Mouse (Mus musculus) megakaryocyte, embryonic 14.5 days (primary cell): ENCODE measurements around the gene Fcer1g.

Experiments used
- FLI1 ChIP-seq: IDR thresholded peaks from 2 replicates; pipeline ENCODE4 v1.6.1; 2012; ENCODE audit warnings: low read length, inconsistent platforms, mixed read lengths
- GATA1 ChIP-seq: IDR thresholded peaks from 3 replicates; pipeline ENCODE4 v1.6.1; 2012; ENCODE audit warnings: mixed read lengths, low read length, inconsistent platforms, borderline replicate concordance

GRCm38 (mm10) chr1:171216241-171216955 is 17.8 kb downstream of the Fcer1g start:
- TF ChIP-seq GATA1 (no peak), FLI1 (no peak)
